Mouse (Mus musculus) right cerebral cortex, adult 18-20 months (tissue): ENCODE data around the gene Lrrc8d.

ENCODE experiments used
- DNase-seq: peaks from one replicate; pipeline ENCODE4 v3.0.0; 2022; ENCODE audit warnings: mixed read lengths

The Lrrc8d gene

DNA sequence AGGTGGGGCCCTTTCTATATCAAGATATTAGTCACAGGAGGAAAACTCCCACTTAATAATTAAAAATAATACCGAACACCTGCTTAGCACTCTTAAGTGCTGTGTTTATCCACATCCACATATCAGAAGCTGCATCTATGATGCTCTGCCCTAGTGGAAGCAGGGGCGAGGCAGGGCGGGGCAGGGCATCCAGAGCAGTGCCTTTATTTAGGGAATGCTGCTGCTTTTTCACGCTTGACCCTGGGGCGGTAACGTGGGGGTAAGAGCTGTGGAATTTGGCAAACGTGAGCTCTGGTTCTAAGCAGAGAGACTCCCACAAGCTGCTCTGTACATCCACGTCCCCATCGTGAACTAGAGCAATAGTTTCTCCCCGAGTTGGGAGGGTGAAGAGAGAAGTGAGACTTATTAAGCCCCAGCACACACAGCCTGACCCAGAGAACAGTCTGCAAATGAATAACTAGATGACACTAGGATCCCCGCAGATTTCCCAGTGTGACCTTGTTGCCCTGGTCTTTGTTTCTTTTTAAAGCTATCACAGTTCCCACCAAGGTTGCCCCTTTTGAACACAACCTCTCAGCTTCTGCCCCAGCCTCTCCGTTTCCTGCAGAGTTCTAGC lies 77.3 kb downstream of the Lrrc8d start:
- DNase-seq: no peak

DNA sequence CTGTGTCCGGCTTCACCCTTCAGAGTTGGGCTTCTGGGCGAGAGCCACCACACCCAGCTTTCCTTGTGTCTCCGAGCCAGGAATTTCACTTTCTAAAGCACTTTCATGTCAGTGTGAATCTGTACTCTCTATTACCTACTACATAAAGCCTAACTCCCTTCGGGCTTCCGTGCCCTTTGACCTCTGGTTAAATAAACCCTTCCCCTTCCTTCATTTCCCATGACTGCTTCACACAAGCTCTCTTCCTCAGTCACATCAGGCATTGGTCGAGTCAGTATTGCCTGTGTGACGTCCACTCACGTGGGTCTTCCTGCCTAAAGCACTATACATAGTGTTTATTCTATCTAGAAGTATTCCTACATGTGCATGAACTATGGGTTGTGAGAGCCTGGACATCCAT lies 77.9 kb downstream of the Lrrc8d start:
- DNase-seq: no peak

DNA sequence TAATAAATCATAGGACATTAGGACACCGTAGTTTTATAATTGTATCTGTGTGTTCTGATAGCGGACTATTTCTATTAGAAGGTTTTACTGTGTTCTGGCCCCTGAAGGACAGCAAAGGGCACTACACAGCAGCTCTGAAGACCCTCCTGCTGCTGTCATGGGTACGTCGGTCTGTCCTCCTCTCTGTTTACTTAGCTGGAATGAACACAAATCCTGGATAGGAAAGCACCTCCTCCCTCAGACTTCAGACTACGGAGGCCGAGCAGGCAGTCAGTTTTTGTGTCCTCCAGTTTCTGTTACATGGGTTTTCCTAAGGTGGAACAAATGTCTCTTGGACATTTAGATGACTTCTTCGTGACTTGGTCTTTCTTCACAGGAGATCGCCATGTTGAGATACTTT lies 78.4 kb downstream of the Lrrc8d start:
- no peak for DNase-seq

DNA sequence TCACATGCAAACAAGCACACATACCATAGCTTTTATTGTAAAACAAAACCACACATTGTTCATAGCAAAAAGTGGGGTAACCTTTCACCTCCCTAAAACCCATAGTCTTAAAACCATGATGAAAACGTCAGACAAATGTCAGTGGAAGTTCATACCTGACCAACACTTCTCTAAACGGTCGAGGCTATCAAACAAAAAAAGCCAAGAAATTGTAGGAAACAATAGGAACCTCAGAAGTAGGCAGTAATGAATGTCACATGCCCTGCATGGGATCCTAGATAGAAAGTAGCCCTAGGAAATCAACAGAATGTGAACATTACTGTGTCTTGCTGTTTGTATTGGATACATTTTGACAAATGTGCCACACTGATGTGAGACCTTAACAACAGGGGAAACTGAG lies 79.0 kb downstream of the Lrrc8d start:
- no peak for DNase-seq

DNA sequence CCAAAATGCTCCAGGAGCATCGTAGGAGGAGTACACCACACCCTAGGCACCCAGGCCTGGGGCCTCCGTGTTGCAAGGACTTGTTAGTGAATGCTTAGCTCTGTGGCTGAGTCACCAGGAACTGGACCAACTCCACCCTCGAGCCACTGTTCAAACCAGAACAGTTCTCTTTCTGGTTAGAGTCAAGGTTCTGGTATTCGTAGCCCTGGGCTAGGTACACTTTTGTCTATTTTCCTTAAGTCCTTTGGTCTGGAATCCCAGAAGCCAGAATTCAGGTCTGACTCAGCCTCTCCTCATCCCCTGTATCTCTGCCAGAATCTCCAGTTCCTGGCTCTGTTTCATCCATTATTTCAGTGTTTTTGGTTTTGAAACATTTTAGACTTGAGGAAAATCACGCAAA lies 79.6 kb downstream of the Lrrc8d start:
- peak; percentile 32 for DNase-seq

DNA sequence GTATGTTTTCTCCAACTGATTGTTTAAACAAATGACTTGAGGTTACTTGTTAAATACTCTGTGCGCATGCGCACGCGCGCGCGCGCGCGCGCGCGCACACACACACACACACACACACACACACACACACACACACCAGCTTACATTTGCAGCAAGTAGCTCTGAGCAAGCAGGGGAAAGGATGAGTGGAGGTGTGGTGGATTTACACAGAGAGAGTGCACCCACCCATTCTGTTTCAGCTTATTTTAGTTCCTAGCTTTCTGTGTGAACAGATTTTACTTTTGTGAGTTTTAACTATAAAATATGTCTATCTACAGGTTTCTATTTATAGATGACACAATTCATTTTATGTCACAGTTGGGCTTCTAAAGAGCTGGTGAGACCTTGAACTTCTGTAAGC lies 84.1 kb downstream of the Lrrc8d start:
- no peak for DNase-seq

DNA sequence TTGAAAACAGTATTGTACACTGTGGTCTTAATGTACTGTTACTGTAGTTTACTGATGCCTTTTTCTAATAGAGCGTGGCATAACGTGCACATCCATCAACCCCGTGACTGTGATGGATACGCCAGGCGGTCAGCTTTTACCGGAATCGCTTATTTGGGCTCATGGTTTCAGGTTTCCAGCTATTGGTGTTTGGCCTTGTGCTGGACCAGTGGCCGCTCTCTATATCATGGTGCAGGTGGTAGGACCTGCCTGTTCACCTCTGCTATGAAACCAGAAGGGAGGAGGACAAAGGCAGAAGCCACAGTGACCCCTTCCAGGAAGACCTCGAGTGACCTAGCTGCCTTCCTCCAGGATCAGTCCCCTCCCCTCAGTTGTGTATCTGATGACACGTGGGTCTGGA lies 85.0 kb downstream of the Lrrc8d start:
- DNase-seq: no peak

DNA sequence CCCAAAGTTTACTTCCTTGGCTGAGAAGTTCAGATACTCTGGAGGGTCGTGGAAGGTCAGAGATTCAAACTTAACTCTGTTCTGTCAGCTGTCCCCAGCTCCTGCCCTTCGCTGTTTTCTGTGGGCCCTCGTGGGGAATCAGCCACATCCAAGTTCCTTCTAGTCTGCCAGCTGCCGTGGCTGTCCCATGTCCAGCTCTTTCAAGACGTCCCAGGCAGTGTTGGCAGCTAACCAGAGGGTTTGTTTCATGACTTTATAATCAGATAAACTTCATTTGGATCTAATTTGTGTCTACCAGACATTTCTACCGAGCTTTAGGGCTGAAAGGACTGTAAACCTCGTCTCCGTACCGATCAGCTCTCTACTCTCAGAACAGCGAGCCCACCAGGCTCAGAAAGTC lies 87.8 kb downstream of the Lrrc8d start:
- no peak for DNase-seq

DNA sequence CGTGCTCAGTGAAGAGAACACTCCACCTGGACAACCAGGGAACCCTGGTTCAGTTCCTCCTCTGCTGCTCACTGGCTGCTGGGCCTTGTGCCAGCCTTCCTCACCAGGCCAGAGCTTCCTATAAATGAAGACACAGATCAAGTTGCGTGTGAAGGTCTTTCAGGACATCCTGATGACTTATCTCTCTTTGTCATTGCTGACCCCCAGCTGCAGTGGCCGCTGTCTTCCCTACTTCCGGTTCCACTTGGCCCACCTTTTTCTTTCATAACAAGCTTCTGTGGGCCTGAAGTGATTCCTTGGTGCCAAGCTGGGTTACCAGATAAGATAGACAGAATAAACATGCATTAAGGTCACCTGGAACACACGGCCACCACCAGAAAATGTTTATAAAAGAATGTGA lies 90.0 kb downstream of the Lrrc8d start:
- no peak for DNase-seq

DNA sequence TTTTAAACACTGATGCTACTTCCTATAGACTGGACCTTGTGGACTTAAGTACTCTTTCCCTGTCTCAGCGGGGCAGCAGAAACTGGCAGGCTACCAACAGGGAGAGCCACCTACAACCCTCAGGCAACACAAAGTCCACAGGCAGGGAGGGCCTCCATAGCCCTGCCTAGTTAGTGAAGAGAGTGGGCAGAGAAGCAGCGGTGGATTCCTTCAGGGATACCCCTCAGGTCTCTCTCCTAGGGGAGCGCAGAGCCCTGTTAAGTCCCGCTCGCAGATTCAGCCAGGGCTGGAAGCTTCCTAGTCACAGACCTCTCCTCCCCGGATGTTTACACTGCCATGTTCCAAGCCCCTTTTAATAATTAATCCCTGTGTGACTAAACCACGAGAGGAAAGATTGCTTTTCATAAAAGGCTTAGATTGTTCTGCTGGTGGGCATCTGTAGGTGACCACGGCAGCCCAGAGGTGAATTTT lies 92.6 kb downstream of the Lrrc8d start:
- no peak for DNase-seq

DNA sequence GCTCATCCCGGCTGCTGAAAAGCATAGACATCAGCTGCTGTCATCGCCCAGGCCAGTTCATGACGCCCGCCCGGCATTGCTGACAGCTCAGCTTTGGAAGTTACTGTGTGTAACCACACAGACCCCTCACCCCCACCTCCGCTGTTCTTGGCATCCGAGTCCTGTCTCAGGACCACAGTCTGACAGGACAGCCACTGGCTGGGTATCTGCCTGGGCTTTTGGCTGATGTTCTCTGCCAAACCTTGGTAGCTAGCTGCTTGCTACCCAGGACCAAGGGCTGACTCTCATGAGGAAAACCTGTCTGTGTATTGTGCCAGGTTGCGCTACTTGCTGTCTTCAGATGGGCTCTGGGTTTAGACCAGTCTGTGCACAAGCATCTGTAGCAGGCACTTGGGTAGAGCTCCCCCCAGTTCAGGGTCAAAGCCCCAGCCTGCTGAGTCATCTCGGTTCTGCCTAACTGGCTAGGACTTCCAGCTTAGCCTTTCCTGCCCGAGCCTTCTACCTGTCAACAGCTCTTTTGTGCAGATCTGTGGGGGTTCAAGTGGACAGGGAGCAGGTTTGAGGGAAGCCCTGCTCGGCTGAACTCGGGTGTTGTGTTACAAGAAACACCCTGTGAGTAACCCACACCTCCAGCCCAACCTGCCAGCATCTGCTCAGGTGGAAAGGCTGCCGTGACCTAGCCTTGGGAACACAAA lies 93.2 kb downstream of the Lrrc8d start:
- DNase-seq: no peak

DNA sequence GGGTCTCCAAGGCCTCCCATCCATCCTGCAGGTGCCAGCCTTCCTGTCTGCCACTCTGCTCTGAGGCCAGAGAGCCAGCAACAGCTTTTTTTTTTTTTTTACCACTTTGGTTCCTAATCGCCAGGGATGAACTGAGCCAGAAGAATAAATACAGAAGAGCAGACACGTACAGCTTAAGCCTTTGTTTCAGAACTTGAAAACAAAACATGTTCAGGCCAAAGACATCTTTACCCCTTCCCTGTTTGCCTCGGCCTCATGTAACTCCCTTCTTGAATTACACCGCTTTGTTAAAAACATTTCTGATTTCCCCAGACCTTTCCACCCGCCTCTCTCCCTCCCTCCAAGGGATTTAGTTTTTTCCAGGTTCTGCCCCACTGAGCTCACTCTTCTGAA lies 93.8 kb downstream of the Lrrc8d start:
- DNase-seq: no peak

DNA sequence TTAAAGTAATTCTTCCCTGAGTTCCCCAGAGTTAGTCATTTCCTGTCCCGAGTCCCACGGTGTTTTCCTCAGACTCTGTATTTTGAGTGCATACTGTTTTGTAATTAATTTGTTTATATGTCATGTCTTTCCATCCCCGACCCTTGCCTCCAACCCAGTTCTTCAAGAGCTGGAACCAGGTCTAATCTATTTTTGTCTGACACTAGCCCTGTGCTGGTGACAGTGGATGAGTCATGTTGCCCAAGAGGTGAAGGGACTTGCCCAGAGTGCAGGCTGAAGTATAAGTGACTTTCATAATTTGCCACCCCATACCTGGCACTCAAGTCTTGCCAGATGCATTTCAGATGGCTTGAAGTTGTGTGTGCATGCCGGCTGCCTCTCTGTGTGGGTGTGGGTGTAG lies 98.7 kb downstream of the Lrrc8d start:
- no peak for DNase-seq

DNA sequence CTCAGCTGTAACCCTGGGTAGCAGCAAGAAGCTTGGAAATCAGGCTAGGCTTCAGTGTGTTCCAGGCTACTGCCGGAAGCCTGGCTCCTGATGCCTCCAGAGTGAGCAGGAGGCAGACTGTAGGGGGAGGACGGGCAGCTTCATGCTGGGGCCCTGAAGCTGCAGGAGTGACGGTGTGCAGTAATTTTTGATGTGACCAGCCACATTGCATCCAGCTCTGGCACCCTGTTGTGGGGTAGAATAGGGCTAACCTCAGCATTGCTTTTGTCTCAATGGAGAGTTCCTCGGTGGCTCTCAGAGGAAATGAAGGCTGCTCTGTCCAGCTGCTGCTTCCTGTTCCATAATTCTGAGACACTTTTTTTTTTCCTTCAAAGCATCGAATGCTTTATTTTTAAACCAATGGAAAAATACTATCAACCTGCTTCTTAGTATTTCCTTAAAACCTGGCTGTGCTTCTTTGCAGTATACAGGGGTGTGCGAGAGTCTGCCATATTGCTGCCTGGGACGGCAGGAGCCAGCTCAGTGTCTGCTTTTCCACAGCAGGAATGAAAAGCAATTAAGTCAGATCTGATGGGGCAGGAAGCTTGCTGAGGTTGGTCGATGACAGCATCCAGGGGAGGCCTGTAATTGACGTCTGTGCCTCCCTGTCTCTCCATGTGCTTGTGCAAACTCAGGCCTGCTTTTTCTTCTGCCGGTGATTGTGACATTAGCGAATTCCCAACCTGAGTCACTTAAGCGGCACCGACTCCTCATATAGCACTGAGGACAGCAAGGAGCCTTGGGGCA lies 100.3 kb downstream of the Lrrc8d start:
- DNase-seq: no peak

DNA sequence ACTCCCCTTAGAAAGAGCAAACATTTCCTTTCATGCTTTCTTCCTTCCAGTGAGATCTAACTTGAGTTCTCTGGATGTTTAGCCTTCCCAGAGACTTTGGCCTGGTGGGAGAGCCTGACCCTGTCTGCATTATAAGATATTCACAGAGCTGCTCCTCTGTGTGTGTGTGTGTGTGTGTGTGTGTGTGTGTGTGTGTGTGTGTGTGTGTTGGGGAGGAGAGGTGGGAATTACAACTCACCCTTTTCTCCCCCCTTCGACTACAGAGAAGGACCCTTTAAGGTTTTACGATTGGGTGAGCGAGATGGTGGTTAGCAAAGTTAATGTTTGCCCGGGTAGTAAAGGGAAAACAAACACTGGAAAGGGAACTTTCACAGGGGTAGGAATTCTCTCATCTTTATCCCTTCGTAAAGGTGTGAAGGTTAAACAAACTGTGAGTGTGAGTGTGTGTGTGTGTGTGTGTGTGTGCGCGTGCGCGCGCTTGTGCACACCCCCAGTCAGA lies 101.3 kb downstream of the Lrrc8d start:
- no peak for DNase-seq

DNA sequence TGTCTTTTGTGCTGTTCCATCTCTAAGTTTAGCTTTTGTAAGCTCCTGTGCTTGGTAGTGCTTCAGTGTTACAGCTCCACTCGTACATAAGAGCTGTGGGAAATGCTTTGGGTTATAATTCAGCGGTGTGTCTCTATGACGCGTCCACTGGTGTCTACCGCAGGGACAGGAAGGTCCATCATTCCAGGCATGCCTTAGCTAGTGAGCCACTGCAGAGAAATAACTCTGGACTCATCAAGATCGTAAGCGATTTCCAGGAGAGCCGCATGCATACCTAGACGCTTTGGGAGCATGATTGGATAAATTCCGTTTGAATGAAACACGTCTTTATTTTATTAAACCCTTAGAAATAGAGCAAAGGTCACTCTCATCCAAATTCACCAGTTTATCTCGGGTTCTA lies 106.2 kb downstream of the Lrrc8d start:
- DNase-seq: no peak

DNA sequence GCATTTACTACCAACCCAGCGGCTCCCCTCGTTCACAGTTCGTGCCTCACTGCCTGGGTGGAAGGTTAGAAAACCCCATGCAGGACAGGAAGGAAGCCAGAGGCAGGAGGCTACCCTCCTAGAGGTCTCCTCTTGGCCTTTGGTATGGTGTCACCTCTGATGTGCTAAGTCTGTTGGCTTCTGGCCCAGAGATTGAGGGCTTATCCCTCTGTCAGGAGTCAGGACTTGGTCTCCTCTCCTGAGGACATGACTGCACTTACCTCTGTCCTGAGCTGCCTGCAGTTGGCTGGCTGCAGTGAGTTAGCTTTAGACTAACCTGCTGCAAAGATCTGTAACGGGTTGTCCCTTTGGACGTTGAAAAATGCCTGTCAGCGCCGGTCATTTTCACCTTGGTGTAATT lies 107.7 kb downstream of the Lrrc8d start:
- DNase-seq: no peak

DNA sequence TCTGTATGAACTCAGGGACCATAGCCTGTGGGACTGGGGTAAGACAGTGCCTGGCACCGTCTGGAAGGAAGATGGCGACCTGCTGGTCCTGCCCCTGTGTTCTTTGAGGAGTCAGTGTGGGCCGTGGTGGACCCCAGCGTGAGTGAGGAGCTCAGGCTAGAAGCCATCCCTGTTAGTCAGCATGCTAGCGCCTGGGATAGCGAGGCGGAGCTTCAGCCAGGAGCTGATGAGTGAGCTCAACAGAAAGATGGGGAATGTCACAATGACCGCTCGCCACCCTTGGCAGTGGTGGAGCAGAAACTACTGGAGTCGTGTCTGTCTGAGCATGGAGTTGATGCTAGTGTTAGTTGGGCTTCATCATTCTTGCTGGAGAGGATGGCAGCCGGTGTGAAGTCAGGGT lies 109.3 kb downstream of the Lrrc8d start:
- no peak for DNase-seq

DNA sequence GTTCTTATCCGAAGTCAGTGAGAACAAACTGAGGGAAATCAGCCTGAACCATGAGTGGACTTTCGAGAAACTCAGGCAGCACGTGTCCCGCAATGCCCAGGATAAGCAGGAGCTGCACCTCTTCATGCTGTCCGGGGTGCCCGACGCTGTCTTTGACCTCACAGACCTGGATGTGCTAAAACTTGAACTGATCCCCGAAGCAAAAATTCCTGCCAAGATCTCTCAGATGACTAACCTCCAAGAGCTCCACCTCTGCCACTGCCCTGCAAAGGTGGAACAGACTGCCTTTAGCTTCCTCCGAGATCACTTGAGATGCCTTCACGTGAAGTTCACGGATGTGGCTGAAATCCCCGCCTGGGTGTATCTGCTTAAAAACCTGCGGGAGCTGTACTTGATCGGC lies 113.3 kb downstream of the Lrrc8d start:
- DNase-seq: no peak

DNA sequence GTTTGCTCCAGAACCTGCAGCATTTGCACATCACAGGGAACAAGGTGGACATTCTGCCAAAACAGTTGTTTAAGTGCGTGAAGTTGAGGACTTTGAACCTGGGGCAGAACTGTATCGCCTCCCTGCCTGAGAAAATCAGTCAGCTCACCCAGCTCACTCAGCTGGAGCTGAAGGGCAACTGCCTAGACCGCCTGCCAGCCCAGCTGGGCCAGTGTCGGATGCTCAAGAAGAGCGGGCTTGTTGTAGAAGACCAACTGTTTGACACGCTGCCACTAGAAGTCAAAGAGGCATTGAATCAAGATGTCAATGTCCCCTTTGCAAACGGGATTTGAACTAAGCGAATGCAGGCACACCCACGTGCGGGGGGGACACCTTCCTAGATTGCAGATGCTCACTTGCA lies 114.2 kb downstream of the Lrrc8d start:
- peak; percentile 50 for DNase-seq

DNA sequence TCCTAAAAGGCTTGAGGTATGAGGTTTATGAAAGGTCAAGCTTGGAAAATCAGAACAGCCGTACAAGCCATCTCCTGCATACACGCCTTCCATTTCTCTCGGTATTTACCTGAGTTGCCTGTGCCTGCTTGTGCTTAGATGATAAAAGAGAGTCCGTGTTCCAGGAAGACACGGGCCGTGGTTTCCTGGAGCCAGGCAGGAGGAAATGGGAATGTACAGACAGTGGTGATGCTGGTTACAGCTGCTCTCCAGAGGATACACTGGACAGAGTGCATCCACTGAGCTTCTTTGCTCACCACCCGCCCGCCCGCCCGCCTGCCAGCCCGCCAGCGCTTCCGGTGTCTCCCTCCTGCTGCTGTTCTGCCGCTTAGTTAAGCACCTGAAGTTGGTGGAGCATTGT lies 116.3 kb downstream of the Lrrc8d start:
- DNase-seq: no peak

DNA sequence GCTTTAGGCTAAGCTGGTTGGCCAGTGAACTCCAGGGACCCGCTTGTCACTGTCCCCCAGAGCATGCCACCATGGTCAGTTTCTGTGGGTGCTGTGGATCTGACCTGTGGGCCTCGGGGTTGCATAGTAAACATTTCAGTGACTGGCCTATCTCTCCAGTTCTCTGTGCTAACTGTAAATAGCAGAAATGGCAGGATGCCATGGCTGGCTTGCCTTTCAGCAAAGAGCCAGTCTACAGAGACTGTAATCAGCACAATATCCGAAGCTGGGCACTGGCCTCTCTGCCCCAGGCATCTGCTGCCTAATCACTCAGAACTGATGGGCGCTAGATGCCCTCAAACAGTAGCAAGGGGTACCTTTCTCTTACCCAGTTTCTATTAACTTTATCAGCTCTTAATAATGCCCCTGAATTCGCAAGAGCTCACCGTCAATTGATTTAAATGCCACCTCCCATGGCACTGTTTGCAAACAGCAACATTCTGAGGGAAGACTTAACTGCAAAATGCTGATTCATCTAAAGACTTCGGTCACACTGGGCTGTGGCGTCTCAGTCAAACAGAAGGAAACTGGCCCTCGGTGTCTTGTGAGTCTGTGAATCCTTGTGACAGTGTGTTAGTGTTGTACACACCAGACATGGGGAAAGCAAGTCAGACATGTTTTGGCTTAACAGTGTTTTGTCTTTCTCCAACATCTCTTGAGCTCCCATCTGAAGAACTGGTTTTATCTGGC lies 117.6 kb downstream of the Lrrc8d start:
- DNase-seq: no peak

DNA sequence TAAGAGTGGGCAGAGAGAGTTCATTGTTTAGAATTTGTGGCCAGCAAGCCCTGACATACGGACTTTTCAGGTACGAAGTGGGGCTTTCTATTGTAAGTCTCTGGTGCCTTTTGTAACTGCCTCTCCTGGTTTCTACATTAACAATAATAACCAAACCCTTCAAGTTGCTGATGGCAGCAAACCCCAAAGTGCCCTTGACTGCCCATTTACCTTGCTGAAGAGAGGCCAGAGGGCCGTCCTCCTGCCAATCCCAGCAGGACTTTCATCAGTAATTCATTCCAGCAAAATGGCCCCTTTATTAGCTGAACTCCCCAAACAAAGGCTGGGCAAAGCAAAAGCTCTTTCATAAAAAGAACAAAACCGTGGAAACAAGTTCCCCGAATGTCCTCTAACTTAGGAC lies 118.6 kb downstream of the Lrrc8d start:
- no peak for DNase-seq
